Mouse (Mus musculus): ENCODE measurements at regions not wholly inside any gene's neighbourhood (a gene's known extent, or its start where the extent isn't known, plus 50 kb on each side); places are given as distances from the start of the nearest gene placed in this dataset.

DNA sequence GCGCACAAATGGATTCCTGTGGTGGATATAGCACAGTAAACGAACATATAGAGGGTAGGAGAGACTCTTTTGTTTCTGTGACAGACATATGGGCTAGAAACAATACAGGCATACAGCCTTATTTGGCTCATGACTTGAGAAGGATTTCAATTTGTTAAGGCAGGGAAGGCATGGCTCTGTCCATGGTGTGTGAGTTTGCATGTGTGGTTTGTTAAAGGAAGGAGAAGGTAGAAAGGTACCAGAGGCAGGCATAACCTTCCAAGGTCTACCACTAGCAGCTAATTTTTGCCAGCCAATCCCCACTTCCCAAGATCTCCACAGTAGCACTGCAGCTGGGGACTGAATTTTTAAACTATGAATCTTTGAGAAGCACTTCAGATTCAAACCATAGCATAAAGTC lies 176.5 kb upstream of the Klf4 start:
- no peak for DNase-seq (ENCODE audit: low spot score in 2 of 2)

DNA sequence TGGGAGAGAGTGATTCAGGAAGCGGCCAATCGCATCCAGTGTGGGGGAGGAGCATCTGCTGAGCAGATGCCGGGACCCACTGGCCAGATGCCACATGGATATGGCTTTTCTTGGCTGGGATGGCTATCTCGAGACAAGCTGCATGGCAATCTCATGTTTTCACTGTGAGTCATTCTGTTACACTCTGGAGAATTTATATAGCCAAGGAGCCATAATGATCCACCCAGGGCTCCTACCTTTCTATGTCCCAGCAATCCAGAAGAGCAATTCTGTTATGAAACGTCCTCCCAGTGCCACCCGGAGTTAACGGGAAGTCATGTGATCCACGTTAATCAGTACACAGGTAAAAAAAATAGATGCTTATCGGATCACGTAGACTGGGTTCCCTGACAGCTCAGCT lies 175.7 kb upstream of the Klf4 start:
- no peak for DNase-seq (ENCODE audit: low spot score in 2 of 2)

DNA sequence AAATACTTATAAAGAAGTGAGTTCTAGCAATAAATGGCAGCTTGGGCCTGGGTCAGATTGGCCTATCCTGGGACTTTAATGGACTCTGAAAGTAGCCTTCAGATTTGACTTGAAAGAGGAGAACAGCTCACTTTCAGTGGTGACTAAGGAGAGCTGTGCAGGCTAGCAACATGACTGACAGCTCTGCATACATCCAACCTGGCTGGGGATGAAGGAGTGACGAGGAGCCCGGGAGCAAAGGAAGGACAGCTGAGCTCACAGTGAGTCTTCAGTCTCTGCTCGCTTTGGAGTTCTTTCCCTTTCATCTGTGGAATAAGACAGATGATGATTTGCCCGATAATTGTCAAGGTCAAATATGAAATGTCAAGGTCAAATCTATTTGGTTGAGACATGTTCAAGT lies 172.7 kb upstream of the Klf4 start:
- no peak for DNase-seq (ENCODE audit: low spot score in 2 of 2)

DNA sequence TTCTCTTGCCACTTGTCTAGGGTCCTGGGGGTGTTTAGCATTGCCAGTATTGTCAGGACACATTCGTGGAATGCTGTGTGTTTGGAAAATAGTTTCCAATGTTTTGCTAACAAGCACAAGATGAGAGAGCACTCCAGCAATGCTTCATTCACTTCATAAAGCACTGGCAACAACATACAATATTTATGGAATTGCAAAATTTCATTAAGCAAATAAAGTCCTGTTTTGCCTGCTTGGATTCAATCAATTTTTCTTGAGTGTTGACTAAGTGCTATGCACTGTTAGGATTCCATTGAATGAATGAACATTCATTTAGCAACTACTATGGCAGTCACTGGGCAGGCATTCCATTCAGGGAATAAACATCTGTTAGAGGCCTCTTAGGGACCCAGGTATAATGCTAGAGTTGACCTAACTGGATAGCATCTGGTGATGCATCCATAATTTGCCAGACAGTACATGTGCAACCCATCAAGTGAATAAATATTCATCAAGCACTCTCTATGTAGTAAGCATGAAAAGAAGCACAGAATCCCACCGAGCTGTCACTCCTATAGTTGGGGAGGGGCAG lies 171.2 kb upstream of the Klf4 start:
- no peak for DNase-seq (ENCODE audit: low spot score in 2 of 2)

DNA sequence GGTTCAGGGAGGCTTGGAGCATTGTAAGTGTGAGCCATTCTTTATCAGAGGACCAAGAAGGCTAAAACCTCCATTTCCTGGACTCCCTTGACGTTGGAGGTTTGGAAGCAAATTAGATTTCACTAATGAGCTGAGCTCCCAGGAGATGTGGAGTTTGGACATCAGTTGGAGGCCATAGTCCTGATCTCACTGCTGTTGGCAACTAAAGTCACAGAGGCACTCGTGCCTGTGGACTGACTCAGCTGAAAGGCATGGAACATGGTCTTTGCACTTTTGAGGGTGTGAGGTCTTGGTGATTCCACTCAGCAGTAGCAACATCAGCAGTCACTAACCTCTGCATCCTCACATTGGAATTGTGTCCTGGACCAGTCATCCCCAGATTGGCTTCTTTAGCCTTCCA lies 169.1 kb upstream of the Klf4 start:
- DNase-seq (ENCODE audit: low spot score in 2 of 2): no peak

DNA sequence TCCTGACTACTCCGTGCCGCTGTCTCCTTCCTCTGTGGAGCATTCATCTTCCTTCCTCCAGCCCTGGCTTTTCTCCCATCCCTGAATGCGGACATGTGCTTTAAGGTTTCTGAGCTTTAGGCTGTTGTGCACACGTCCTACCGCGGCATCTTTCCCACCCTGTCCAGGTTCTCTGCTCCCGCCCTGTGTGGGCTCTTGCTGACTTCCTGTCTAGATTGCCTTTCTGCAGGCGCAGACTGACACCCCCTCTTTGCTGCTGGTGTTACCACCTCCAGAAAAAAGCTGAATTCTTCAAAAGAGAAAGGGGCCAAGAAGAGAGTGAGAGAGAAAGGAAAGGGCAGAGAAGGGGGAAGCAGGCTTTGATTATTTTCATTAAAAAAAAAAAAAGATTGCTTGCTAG lies 167.7 kb upstream of the Klf4 start:
- DNase-seq (ENCODE audit: low spot score in 2 of 2): no peak

DNA sequence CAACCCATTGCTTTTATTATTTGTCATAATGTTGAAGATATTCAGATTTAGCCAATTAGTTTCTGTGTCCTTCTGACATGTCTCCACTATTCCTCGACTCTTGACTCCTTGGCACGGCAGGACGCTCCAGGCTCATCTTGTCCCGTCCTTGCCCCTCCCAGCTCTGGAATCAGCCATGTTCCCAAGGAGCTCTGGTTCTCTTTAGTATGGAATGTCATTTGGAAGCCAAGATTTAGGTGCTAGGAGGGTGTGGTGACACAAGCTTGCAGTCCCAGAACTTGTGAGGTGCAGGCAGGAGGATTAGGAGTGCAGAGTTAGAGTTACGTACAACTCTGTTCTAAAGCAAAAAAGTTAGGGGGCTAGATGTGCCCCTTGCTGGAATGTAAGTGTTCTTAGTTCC lies 166.9 kb upstream of the Klf4 start:
- DNase-seq (ENCODE audit: low spot score in 2 of 2): no peak

DNA sequence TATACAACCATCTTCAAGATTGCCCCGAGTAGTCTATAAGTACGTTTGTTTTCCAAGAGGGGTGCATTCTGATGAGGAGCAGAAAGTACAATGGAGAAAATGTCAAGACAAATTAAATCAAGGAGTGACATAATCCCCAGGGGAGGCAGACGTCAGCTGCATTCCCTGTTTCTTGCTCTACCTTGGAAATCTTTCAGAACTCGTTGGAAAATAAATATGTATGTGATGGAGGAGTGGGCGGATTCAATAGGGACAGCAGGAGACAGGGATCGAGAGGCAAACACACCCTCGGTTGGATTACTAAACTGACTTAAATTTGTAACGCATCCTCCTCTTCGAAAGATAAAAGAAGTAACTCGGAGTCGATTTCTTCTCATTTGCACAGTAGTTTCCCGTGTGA lies 164.8 kb upstream of the Klf4 start:
- no peak for DNase-seq (ENCODE audit: low spot score in 2 of 2)

DNA sequence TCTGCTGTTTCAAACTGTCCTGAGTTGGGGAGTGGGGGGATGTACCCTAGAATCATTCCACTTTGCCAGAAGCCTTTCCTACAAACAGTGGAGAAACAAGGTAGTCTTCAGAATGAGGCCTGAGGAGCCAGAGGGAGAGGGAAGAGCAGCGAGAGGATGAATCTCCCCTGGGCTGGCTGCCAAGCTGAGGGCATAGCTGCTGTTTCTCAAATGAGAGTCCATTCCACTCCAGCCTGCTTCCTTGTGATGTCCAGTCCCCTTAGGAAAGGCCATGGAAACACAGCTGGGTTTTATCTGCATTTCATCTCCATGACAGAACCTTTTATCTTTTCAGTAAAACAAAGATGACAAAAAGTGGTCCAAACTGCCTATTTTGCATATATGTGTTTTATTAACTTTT lies 164.2 kb upstream of the Klf4 start:
- peak in 1 of 2 experiments; percentile 21 for DNase-seq (ENCODE audit: low spot score in 2 of 2)

DNA sequence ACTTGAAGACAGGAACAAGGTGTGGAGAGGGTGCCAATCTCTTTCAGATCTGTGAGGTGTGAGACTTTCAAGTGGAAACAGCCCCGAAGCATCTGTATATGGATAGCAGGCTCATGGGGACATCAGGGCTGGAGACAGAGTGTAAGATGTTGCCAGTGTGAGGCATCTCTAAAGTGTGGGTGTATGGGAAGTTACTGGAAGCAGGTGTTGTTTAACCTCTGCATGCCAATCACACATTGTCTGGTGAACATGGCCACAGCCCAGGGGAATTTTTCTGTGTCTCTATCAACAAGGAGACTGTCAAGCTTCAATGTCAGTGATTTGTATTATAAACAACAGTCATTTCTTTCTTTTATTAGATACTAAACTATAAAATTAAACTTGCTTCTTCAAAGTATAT lies 163.0 kb upstream of the Klf4 start:
- DNase-seq (ENCODE audit: low spot score in 2 of 2): no peak

DNA sequence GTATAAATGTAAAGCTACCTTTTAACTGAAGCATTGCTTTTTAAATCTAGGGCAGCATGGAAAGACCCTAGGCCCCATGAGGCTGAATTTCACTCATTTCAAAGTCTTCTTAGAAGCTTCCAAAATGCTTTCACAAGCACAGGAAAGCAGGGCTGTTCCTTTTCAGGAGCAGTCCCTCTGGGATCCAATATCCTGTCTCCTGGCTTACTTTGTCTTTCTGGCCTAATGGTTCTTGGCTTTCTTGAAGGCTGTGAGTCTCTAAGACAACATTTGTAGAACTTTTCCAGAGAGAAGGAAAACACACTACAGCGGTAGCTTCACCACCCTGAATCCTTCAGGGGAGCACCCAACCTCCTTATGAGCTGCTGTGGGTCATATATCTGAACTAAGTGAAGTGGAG lies 157.2 kb upstream of the Klf4 start:
- DNase-seq (ENCODE audit: low spot score in 2 of 2): no peak

DNA sequence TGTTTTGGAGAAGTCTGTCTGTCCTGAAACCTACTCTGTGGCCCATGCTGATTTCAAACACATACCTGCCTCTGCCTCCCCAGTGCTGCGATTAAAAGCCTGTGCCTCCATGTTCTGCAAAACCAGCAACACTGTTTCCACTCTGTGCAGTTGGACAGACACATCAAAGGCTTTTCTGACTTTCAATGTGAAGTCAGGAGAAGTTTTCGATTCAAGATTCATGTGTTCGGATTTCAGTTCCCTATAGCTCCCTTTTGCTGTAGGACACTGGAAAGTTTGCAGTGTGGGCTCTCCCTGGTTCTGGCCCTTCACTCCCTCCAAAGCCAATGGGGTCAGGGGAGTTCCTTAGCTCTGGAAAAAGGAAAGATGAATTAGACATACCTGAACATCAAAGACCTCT lies 154.5 kb upstream of the Klf4 start:
- no peak for DNase-seq (ENCODE audit: low spot score in 2 of 2)

DNA sequence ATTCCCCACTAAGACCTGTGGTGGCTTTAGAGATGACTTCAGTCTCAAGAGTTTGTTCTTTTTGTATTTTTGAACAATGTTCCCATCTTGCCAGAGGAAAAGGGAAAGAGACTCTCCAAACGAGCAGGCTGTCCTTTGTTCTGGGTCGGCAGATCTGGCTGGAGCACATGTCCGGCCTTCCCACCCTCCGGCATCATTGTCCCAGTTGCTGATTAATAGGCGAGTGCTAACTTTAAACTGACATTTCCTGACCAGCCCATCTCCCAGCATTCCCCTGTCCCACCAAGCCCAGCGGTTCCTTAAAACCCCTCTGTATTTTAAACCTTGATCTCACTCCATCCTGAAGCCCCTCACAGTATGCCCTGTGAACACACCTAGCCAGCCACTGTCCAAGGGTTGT lies 140.0 kb upstream of the Klf4 start:
- no peak for DNase-seq (ENCODE audit: low spot score in 2 of 2)

DNA sequence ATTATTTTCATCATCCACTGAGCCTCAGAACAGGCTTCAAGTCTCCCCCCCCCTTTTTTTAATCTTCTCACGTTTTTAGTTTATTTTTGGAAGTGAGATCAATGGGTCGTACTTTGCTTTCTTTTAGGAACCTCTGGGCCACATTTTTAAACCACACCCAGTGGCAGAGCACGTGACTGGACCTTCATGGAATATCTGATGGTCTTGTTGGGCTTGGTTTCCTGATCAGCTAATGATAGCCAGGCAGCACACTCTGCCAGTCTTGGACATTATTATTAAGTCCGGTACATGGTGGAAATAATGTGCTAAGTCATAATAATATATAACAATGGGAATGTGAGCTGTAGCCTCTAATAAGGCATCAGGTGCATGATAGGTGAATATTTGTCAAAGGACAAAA lies 138.0 kb upstream of the Klf4 start:
- DNase-seq (ENCODE audit: low spot score in 2 of 2): no peak

DNA sequence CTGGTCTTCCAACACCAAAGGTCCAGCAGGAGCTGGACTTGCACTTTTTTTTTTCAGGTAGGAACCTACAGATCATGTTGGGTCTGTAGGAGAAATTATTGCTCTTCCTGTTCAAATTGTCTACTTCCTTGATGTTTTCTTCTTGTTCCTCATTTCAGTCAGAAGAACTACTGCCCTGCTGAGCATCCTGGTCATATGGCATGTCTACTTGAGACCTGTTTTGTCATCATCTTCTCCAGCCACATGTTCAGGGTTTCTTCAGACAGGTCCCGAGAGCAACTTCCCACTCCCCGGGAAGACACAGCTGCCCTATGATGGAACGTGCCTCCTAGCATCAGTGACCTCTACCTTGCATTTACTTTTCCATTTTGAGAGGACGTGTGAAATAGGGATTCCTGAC lies 132.6 kb upstream of the Klf4 start:
- no peak for DNase-seq (ENCODE audit: low spot score in 2 of 2)

DNA sequence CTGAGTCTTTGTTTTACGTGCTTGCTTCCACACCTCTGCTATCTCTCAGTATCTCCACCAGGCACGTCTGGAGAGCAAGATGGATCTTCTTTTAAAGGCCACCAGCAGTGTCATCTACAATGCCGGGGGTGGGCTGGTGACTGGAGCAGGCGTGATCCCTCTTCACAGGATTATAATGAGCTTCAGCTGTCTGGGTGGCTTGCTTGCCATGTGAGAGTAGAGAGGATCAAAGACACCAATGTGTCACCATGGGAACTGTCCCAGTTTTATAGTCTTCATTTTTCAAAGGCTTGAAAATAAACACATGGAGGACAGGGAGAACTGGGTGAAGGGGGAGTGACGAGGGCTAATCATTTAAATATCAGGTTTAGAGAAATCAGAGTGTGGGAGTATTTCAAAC lies 131.6 kb upstream of the Klf4 start:
- no peak for DNase-seq (ENCODE audit: low spot score in 2 of 2)

DNA sequence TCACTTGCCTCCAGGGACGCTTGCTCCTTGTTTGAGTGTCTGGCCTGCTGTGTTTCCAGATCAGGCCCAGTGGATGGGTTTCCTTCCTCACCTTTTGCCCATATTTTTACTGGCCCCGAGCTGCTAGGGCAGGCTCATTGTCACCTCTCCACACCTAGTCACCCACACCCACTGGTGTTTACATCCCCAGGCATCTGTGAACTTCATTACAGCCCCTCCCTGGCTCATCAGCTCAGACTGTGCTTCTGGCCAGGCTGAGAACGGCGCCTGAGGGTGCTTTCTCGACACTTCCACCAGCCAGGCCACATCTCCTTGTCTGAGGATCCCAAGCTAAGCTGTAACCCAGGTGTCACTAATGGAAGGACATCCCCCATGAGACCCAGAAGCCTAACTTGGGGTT lies 129.8 kb upstream of the Klf4 start:
- no peak for DNase-seq (ENCODE audit: low spot score in 2 of 2)

DNA sequence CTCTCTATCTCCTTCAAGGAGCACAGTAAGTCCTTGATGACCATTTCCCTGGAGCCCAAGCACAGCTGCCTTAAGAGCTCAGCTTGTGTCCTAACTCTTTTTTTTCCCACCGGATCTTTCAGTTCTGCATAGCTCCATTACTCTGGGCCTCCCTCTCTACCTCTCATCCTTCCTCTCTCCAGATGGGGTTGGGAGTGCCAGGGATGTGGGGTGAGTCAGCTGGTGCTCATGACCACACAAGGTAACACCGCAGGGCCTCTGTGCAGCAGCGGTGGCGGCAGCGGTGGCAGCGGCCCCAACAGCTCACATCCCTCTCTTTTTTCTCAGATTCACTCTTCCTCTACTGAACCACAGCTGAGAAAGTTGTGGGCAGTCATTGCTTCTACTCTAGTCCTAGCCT lies 126.6 kb upstream of the Klf4 start:
- DNase-seq (ENCODE audit: low spot score in 2 of 2): no peak

DNA sequence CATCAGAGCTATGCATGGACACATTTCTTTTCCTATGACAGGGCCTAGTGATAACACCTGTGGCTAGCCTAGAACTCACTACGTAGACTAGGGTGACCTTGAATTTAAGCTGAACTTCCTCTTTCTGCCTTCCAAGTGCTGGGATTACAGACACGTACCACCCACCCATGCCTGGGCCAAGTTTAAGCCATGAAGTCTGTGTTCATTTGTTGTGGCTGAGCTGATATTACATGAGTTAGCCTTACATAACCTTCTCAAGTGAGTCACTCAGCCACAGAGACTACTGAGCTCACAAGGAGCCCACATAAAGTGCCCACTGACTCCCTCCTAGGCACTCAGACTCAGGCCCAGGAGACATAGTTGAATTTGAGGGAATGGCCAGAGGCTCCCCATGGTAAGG lies 123.1 kb upstream of the Klf4 start:
- no peak for DNase-seq (ENCODE audit: low spot score in 2 of 2)

DNA sequence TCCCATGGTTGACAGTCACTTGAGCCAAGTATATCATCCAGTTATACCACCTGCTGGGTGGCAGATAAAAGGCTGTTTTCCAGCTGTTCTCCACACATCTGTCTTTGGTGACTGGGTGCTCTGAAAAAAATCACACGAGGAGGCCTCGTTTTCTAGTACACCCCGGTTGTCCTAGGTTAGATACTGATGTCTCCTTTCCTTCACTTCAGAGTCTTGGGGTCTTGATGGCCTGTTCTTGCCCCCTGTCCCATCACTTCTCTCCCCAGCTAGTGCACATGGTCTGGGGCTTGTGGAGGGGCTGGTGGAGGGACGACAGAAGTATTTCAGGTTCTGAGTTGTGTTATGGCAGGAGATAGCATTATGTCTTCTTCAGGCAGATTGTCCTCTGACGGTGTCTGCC lies 120.4 kb upstream of the Klf4 start:
- no peak for DNase-seq (ENCODE audit: low spot score in 2 of 2)

DNA sequence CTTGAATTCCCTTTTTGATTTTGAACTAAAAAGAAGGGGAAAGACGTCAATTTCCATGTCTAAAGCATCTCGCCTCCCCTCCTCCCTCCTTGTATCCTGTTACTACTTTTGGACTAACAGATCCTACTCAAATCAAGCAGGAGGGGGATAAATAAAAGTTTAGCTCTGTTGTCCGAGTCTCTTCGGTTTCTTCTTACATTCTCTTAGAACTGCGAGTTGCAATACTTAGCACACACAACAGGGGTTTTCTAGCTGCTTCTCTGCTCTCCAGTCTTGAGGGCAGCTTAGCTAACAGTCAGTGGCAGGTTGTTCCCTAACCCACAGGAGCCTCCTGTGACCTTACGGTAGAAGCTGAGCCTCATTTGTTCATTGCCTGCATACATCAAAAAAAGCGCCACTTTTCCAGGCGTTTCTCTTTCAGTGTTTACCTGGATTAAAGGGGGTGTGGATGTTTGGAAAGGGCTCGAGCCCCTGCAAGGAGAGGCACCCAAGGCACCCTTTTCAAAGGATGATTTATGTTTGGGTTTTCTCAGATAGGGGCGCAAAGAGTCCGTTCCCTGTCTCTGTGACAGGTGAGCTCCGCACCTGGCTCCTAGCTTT lies 119.6 kb upstream of the Klf4 start:
- no peak for DNase-seq (ENCODE audit: low spot score in 2 of 2)

DNA sequence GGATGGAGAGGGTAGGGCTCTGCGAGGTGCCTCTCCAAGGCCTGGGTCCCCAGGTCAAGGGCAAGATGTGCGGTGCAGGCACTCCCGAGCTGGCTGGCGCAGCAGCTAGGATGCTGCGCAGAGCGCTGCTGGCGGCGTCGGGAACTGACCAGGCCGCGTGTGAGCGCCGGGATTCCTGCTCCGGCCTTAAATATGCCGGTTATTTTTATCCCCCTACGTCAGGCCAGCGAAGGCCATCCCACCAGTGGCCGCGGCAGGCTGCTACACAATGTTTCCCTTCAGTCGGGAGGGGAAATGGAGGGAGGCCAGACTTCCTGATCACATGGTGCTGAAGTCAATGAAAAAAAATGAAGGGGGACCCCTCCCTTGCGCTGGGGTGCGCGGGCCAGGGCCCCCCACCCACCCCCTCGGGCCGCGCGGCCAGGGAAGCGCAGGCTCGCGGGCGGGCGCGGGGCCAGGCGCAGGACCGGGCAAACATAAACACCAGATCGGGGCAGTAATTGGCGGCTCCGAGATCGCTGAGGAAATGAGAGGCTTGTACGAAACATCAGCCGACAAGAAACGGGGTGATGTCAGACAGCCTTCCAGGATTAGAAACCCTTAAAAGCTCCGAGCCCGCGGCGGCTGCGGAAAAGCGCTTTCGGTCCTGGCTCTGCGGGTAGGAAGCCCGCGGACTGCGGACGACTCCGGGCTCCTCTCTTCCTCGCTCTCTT lies 118.9 kb upstream of the Klf4 start:
- peak; percentile 76 to 82 for DNase-seq (ENCODE audit: low spot score in 2 of 2)

DNA sequence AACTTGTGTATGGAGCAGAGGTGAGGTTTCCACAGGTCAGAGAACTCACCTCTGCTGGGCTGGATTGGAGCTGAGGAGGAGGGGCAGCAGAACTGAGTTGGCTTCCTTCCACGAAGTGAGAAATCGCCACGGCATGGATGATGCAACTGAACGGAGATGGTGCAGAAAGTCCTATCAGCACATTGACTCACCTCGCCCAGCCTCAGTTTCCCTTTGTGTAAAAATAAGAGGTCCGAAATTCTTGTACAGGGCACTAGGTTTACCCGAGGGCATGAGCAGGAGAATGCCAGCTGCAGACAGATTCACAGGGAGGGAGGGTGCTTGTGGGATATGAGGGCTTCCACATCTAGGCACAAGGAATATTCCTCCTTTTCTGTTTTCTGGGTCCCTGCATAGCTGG lies 117.9 kb upstream of the Klf4 start:
- DNase-seq (ENCODE audit: low spot score in 2 of 2): no peak

Data from adrenal gland, adult 18-20 months (tissue).